Mouse (Mus musculus): ENCODE data around the gene Bcl7c.

DNA sequence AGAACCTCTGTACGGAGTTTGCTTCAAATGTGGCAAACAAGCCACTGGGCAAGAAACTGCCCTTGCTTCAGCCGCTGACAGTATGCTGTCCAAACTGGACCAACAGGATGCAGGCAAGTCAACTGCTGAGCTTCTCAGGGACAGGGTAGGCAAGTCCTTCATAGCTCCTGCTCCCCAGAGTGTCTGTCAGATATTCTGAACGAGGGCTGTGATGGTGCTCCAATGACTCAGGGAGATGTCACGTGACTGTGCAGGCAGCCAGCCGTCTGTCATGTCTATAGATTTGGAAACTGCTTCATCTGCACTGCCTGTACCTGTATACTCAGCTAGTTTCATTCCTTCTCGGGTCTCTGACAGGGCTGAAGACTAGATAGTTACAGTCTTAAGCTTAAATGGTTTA lies 9.7 kb downstream of the Bcl7c start:
- no peak for TF ChIP-seq CTCF (IDR thresholded peaks at IDR 0.05; ENCODE audit: insufficient read depth, low read depth, low read length)
- TF ChIP-seq POLR2A (IDR thresholded peaks at IDR 0.05; ENCODE audit: insufficient read depth, low read depth, low read length) = no peak
